Mouse (Mus musculus) embryonic fibroblast, embryonic 13.5 days (primary cell): ENCODE data around the gene Psg16.
"Not testable (repeated sequence)": the region's sequence is repeated elsewhere in the genome, so short reads cannot be mapped to it uniquely, and the experiment has no call there.

ENCODE experiments used
- CTCF ChIP-seq: IDR thresholded peaks from 2 replicates; pipeline ENCODE4 v1.5.1; 2011; ENCODE audit warnings: mild to moderate bottlenecking, control low read depth, low read length, moderate library complexity, borderline replicate concordance; ENCODE audit not compliant: insufficient read depth
- POLR2A ChIP-seq: IDR thresholded peaks from 2 replicates; pipeline ENCODE4 v1.6.1; 2011; ENCODE audit warnings: low read depth, mild to moderate bottlenecking, control low read depth, low read length, moderate library complexity

GRCm38 (mm10) chr7:17101631-17102030 is 27.8 kb downstream of the Psg16 start:
- TF ChIP-seq POLR2A, CTCF: not testable (repeated sequence)
